8 mouse cellular contexts compared by ENCODE assay signal in the genomic region with DNA sequence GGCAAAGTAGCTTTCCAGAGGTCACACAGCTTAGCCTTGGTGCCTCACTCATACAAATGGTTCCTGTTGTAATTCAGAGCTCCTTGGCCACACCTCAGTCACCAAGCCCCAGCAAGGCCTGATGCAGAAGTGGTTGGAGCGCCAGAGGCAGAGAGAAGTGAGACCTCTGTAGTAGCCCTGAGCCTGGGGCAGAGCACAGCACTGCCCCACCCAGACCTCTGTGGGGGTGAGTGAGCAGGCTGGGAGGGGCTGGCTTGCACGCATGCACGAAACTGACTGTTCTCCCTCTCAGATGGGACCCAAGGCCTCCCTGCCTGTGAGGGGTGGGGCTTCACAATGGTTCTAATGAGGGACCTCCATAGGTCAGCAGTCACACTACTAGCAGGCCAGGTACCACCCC.
DNase-seq lines count a peak whose midpoint lies in the region; ATAC-seq and TF ChIP-seq lines count a peak whose summit lies in the region.

No protein-coding gene starts in this region.

- H3K9me3 ChIP-seq in heart, embryonic 13.5 days = no peaks in the 10 kb centered on the region
- H3K9me3 ChIP-seq in hindbrain, embryonic 16.5 days (ENCODE audit: control insufficient read depth, low read length) = no peaks in the 10 kb centered on the region
- H3K9me3 ChIP-seq in midbrain, embryonic 11.5 days (ENCODE audit: control insufficient read depth, low read length) = no peaks in the 10 kb centered on the region

- no peak overlapping the region; the same call in 1 of the 2 replicates for H3K9ac ChIP-seq in heart, embryonic 13.5 days
- H3K9ac ChIP-seq in hindbrain, embryonic 16.5 days (ENCODE audit: low read depth, low read length) = no peak overlapping the region
- no peak overlapping the region; the same call in 1 of the 2 replicates for H3K9ac ChIP-seq in midbrain, embryonic 11.5 days (ENCODE audit: low read length)

- H3K4me2 ChIP-seq in heart, embryonic 13.5 days = peak overlapping the region; percentile 29; the same call in 1 of the 2 replicates
- H3K4me2 ChIP-seq in hindbrain, embryonic 16.5 days (ENCODE audit: low read length) = no peak overlapping the region
- no peak overlapping the region for H3K4me2 ChIP-seq in midbrain, embryonic 11.5 days

- no peaks in the 10 kb centered on the region for H3K36me3 ChIP-seq in heart, embryonic 13.5 days
- no peaks in the 10 kb centered on the region for H3K36me3 ChIP-seq in hindbrain, embryonic 16.5 days (ENCODE audit: control insufficient read depth, insufficient read depth, low read length)
- no peaks in the 10 kb centered on the region for H3K36me3 ChIP-seq in midbrain, embryonic 11.5 days (ENCODE audit: control insufficient read depth, insufficient read depth, low read length)

- no peak for ATAC-seq in heart, embryonic 13.5 days (ENCODE audit: extremely low read depth, insufficient number of reproducible peaks, low FRiP score, low TSS enrichment)
- no peak for ATAC-seq in hindbrain, embryonic 16.5 days
- no peak for ATAC-seq in midbrain, embryonic 11.5 days (ENCODE audit: low FRiP score)

- H3K4me1 ChIP-seq in heart, embryonic 13.5 days = peaks cover 96% of the 10 kb centered on the region
- H3K4me1 ChIP-seq in hindbrain, embryonic 16.5 days (ENCODE audit: control insufficient read depth, insufficient read depth, low read depth, low read length) = peaks cover 46% of the 10 kb centered on the region
- peaks cover 40% of the 10 kb centered on the region for H3K4me1 ChIP-seq in midbrain, embryonic 11.5 days (ENCODE audit: control insufficient read depth, insufficient read depth, low read length)

- H3K27ac ChIP-seq in heart, embryonic 13.5 days (replicated peaks) = peak overlapping the region; percentile 87
- peak overlapping the region; percentile 41; the same call in 1 of the 2 replicates for H3K27ac ChIP-seq in hindbrain, embryonic 16.5 days (ENCODE audit: low read depth, low read length)
- H3K27ac ChIP-seq in midbrain, embryonic 11.5 days (ENCODE audit: low read depth, low read length) = peak overlapping the region; percentile 35; the same call in 1 of the 2 replicates
- H3K27ac ChIP-seq in layer of hippocampus, adult 2 months = no peak overlapping the region

- WGBS in heart, embryonic 13.5 days = 75% methylated on average over 3 of the region's 3 CpGs
- WGBS in hindbrain, embryonic 16.5 days = 83% methylated on average over 3 of the region's 3 CpGs
- WGBS in midbrain, embryonic 11.5 days = 74% methylated on average over 3 of the region's 3 CpGs

- no peak for TF ChIP-seq CTCF in layer of hippocampus, adult 2 months (conservative IDR thresholded peaks at IDR 0.05)

- H3K4me3 ChIP-seq in heart, embryonic 13.5 days = no peak overlapping the region
- H3K4me3 ChIP-seq in hindbrain, embryonic 16.5 days (ENCODE audit: low read length) = no peak overlapping the region
- H3K4me3 ChIP-seq in midbrain, embryonic 11.5 days (ENCODE audit: low read depth, low read length) = no peak overlapping the region
- H3K4me3 ChIP-seq in layer of hippocampus, adult 2 months = no peak overlapping the region

- intact Hi-C loops in heart, postnatal 10 days (cut with DNase I) = no loop called here

- no peak for DNase-seq in heart, postnatal 10 days
- DNase-seq in ES-CJ7 (ENCODE audit: low read depth, low spot score) = peak; percentile 94
- no peak for DNase-seq in midbrain, embryonic 11.5 days (ENCODE audit: low spot score, missing footprints)
- DNase-seq in cerebellum, postnatal 10 days = no peak
- DNase-seq in layer of hippocampus, adult 2 months (ENCODE audit: low spot score in 2 of 2) = no peak
- DNase-seq in urinary bladder, adult 18-20 months (ENCODE audit: low spot score in 2 of 2) = no peak

- no peaks in the 10 kb centered on the region for H3K27me3 ChIP-seq in heart, embryonic 13.5 days (replicated peaks)
- H3K27me3 ChIP-seq in hindbrain, embryonic 16.5 days (replicated peaks; ENCODE audit: control insufficient read depth, insufficient read depth, low read length) = no peaks in the 10 kb centered on the region
- no peaks in the 10 kb centered on the region for H3K27me3 ChIP-seq in midbrain, embryonic 11.5 days (ENCODE audit: control insufficient read depth, insufficient read depth, low read length)
